Mouse (Mus musculus) liver, embryonic 11.5 days (tissue): Measurements from ENCODE around the gene Zfp467. TPM values are rescaled to one million over a fixed set of nuclear protein-coding genes. Genes with fewer than 3 reads are reported as not detected.

Experiments used
- ATAC-seq: fragments of 200-750 bp; cut with Nextera tagmentation; replicated peaks from 2 replicates; pipeline ENCODE4 v1.8.0; 2017; ENCODE audit warnings: moderate number of reproducible peaks, mild to moderate bottlenecking, moderate TSS enrichment, moderate library complexity; ENCODE audit not compliant: low FRiP score
- DNase-seq: peaks from one replicate; pipeline ENCODE4 v3.0.0-alpha.2; 2017; ENCODE audit warnings: low spot score
- H3K27ac ChIP-seq: fragments of 300-500 bp; sonication (generic); 2 replicates; pipeline ENCODE4 v1.5.1; 2014; ENCODE audit warnings: mild to moderate bottlenecking, low read depth, low read length, control low read depth
- H3K27me3 ChIP-seq: fragments of 300-500 bp; sonication (generic); replicated peaks from 2 replicates; pipeline ENCODE4 v1.6.1; 2014; ENCODE audit warnings: low read length, mixed read lengths; ENCODE audit not compliant: control insufficient read depth, insufficient read depth
- H3K36me3 ChIP-seq: fragments of 300-500 bp; sonication (generic); 2 replicates; pipeline ENCODE4 v1.6.1; 2014; ENCODE audit warnings: mild to moderate bottlenecking, low read length, moderate library complexity, mixed read lengths; ENCODE audit not compliant: control insufficient read depth, insufficient read depth
- H3K4me1 ChIP-seq: fragments of 300-500 bp; sonication (generic); replicated peaks from 2 replicates; pipeline ENCODE4 v1.6.1; 2014; ENCODE audit warnings: low read length, mixed read lengths; ENCODE audit not compliant: control insufficient read depth, insufficient read depth
- H3K4me2 ChIP-seq: fragments of 300-500 bp; sonication (generic); 2 replicates; pipeline ENCODE4 v1.6.1; 2014; ENCODE audit warnings: mild to moderate bottlenecking, control low read depth, moderate library complexity
- H3K4me3 ChIP-seq: fragments of 300-500 bp; sonication (generic); 2 replicates; pipeline ENCODE4 v1.5.1; 2014; ENCODE audit warnings: low read depth, low read length, control low read depth
- H3K9ac ChIP-seq: fragments of 300-500 bp; sonication (generic); 2 replicates; pipeline ENCODE4 v1.6.1; 2014; ENCODE audit warnings: low read depth, low read length, control low read depth
- H3K9me3 ChIP-seq: fragments of 300-500 bp; sonication (generic); 2 replicates; pipeline ENCODE4 v1.6.1; 2016; ENCODE audit warnings: low read length, inconsistent platforms, mixed read lengths; ENCODE audit not compliant: control insufficient read depth
- WGBS: fragments of 180-500 bp; shearing (Covaris S2); extraction: QIAGEN DNeasy Blood & Tissue Kit; methylation state at CpG from one replicate; pipeline ENCODE4 v1.1.7; 2014; 5-methylcytosine and 5-hydroxymethylcytosine counted together
- polyA plus RNA-seq: library from polyadenylated mRNA; unstranded; fragments of >200 nt; fragmentation: Nextera tagmentation; extraction: Ambion mirVana; gene quantifications from 2 replicates; pipeline ENCODE4 v1.2.1, GENCODE M21; 2014

Zfp467 gene
- polyA plus RNA-seq, 1 experiment from 2014 or later, result 6.9 TPM

DNA sequence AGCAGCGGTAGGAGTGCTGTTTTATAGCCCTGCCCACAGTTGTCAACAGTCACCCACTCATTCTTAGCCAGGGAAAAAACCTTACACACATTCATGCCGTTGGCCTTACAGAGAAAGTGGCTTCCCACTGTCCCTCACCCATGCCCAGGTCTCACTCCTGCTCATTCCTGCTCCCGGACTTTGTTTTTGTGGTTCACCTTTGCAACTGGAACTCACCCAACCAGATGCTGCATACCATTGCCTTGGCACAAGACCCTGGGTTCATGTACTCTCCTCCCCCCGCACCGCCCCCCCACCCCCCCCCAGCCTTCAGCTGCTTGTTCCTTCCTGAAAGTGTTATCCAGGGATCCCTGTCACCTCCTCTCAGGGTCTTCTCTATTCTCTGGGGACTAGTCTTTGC lies 10.5 kb downstream of the Zfp467 start:
- H3K4me2 ChIP-seq, result no peak overlapping the region
- no peak overlapping the region for H3K27ac ChIP-seq
- peaks cover 22% of the 10 kb centered on the region for H3K27me3 ChIP-seq
- no peaks in the 10 kb centered on the region for H3K4me1 ChIP-seq
- 49% methylated on average over 5 of the region's 5 CpGs for WGBS
- H3K36me3 ChIP-seq, result peaks cover 4% of the 10 kb centered on the region; the same call in 1 of the 2 replicates
- H3K9me3 ChIP-seq, result no peaks in the 10 kb centered on the region
- no peak overlapping the region for H3K4me3 ChIP-seq
- ATAC-seq, result no peak
- DNase-seq, result no peak
- no peak overlapping the region for H3K9ac ChIP-seq

DNA sequence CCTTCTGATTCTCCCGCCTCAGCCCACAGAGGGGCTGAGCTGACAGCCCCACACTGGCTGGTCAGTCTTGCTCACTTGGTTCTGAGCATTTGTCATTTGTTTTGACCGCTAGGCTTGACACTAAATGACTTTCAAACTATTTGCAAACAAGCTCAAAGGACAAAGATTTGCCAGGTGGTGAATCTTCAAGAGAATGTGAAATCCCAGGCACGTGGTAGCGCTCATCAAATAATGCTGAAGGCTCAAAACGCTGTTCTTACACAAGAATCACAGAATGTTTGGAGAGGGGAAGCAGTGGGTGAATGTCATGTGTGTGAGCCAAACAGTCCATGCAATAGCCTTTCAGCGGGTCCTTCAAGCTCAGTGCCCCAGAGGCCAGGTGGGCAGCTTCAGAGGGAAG lies 11.0 kb downstream of the Zfp467 start:
- no peak overlapping the region for H3K27ac ChIP-seq
- no peak overlapping the region for H3K4me2 ChIP-seq
- ATAC-seq, result no peak
- H3K9me3 ChIP-seq, result no peaks in the 10 kb centered on the region
- H3K27me3 ChIP-seq, result peaks cover 21% of the 10 kb centered on the region
- 61% methylated on average over 6 of the region's 6 CpGs for WGBS
- H3K36me3 ChIP-seq, result peaks cover 4% of the 10 kb centered on the region; the same call in 1 of the 2 replicates
- H3K4me3 ChIP-seq, result no peak overlapping the region
- DNase-seq, result no peak
- H3K9ac ChIP-seq, result no peak overlapping the region
- no peaks in the 10 kb centered on the region for H3K4me1 ChIP-seq

DNA sequence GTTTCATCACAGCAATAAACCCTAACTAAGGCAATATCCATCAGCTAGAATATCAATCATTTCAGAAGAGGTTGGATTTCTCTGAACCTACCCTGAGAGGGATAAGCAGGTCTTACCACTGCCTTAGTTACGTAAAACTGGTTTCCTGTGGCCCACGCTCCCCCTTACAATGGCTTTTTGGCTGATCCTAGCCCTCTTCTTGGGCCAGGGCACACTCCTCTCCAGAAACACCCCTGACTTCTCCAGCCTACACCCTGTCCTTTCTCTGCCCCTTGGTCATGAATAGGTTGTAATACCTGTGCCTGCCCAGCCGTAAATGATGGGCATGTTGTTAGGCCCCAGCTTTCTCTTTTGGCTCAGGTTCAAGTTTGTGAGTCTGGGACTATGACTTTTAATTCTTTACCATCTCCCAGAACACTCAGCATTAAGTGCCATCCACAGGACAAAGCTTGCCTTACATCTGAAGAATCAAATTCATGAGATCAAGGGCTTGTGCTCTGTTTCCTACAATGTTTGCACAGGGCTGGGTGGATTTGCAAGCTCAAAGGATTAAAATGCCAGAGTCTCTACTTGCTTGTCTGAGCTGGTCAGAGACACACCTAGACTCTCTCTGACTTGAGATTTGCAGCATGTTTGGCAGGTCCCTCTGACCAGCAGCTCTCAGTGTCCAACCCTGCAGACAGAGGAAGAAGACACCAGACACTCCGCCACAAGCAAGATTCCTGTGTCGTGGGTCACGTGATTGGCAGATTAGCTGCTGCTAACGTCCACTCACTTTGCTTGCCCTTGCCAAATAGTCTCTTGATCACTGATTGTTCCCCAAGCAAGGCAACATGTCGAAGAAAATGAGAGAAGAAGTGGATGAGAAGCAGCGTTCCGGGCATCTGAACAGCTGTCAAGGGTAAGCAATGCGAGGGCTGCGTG lies 12.5 kb downstream of the Zfp467 start:
- Histone ChIP-seq H3K4me2 (no peak overlapping the region), H3K4me1 (no peaks in the 10 kb centered on the region), H3K36me3 (peaks cover 4% of the 10 kb centered on the region; the same call in 1 of the 2 replicates), H3K27me3 (peaks cover 6% of the 10 kb centered on the region), H3K4me3 (no peak overlapping the region), H3K27ac (no peak overlapping the region), H3K9ac (no peak overlapping the region), H3K9me3 (no peaks in the 10 kb centered on the region)
- DNase-seq (no peak), ATAC-seq (no peak)
- WGBS, result 49% methylated on average over 12 of the region's 12 CpGs

DNA sequence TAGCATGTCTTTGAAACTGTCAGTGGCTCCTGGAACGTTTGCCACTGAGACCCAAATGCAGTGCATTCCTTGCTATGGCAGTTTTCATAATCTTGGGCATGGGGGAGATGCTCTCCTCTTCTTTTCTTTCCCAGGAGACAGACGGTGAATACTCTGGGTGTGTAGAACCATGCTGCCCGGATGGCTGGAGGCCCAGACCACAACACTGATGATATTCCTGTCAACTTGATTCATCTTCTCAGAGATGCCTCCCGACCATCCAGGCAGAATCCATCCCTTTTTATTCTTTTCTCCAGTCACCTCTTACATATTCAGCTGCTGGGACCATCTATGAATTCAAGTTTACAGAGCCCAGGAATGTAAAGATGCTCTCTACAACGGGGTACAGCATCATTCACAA lies 14.9 kb downstream of the Zfp467 start:
- no peak overlapping the region for H3K4me2 ChIP-seq
- H3K36me3 ChIP-seq, result no peaks in the 10 kb centered on the region
- 65% methylated on average over 5 of the region's 5 CpGs for WGBS
- no peak overlapping the region for H3K9ac ChIP-seq
- no peak for ATAC-seq
- DNase-seq, result no peak
- H3K27me3 ChIP-seq, result no peaks in the 10 kb centered on the region
- no peak overlapping the region for H3K27ac ChIP-seq
- H3K4me3 ChIP-seq, result no peak overlapping the region
- H3K9me3 ChIP-seq, result no peaks in the 10 kb centered on the region
- H3K4me1 ChIP-seq, result no peaks in the 10 kb centered on the region

DNA sequence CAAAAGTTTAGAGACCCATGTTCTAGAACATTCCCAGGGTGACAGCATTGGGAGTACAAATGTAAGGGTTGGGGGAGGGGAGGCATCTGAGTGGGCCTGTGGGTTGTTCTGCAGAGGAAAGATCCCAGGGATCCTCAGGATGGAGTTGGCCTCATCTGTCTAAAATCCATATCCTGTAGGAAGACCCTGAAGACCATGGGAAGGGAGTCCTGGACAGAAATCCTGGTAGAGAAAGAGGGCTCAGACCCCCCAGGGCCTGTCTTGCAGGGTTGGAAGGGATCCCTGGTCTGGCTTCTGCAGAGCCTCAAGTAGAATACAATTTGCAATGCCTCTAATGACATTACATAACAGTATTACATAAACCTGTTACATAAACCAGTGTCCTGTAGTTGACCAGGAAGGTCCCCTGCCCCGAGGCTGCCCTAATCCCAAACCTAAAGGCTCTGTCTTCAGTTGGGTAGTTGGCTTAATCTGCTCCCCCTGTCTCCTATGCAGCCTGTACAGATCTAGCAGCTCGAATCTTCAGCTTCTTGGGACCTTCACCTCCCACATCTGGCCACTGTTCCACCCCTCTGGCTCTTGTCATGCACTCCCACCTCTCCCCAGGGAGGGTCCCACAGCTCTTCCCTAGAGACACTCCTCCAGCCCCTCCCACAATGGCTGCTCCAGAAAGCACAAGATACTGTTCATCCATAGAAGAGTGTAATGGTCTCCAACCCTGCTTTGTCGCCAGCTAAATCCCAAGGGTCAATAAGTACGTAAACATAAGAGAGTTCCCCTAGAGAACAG lies 16.7 kb downstream of the Zfp467 start:
- H3K27me3 ChIP-seq, result no peaks in the 10 kb centered on the region
- DNase-seq (no peak), ATAC-seq (no peak)
- no peak overlapping the region for H3K4me2 ChIP-seq
- no peaks in the 10 kb centered on the region for H3K9me3 ChIP-seq
- H3K4me1 ChIP-seq, result no peaks in the 10 kb centered on the region
- H3K36me3 ChIP-seq, result no peaks in the 10 kb centered on the region
- H3K27ac ChIP-seq, result no peak overlapping the region
- H3K9ac ChIP-seq, result no peak overlapping the region
- H3K4me3 ChIP-seq, result no peak overlapping the region
- WGBS, result 61% methylated on average over 4 of the region's 4 CpGs

DNA sequence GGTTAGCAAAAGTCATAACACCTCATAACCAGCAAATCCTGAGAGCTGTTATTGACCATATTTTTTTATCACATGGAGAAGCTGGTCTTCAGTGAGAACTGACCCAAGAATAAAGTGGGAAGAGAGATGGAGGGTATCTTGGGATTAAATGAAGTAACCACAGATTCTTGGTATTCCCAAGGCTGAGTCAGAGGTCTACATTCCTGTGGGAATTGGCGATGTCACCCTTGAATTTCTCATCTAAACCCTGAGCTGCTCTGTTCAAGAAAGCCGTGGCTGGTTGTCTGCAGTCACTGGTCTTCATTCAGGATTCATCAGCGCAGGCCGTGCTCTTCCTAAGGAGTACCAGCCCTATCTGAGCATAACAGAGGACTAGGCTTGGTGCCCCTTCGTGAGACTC lies 18.7 kb downstream of the Zfp467 start:
- no peak for ATAC-seq
- WGBS, result 70% methylated on average over 5 of the region's 5 CpGs
- H3K9ac ChIP-seq, result no peak overlapping the region
- no peaks in the 10 kb centered on the region for H3K4me1 ChIP-seq
- no peaks in the 10 kb centered on the region for H3K36me3 ChIP-seq
- H3K4me2 ChIP-seq, result no peak overlapping the region
- H3K27me3 ChIP-seq, result no peaks in the 10 kb centered on the region
- H3K27ac ChIP-seq, result no peak overlapping the region
- no peak for DNase-seq
- H3K4me3 ChIP-seq, result no peak overlapping the region
- no peaks in the 10 kb centered on the region for H3K9me3 ChIP-seq

DNA sequence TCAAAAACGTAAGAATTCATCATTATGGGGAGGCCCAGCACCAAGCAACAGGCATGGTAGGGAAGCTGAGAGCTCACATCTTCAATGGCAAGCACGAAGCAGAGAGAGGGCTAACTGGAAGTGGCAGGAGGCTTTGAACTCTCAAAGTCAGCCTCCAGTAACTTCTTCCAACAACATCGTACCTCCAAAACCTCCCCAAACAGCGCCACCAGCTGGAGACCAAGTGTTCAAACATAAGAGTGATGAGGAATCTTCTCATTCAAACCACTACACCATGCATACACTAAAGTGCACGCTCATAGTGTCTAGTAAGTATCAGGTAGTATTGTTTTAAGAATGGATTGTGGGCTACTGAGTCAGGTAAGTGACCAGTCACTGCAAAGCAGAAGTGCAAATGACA lies 21.6 kb downstream of the Zfp467 start:
- ATAC-seq (no peak), DNase-seq (no peak)
- Histone ChIP-seq H3K4me2 (no peak overlapping the region), H3K4me3 (no peak overlapping the region), H3K36me3 (no peaks in the 10 kb centered on the region), H3K27me3 (no peaks in the 10 kb centered on the region), H3K9ac (no peak overlapping the region), H3K4me1 (no peaks in the 10 kb centered on the region), H3K9me3 (no peaks in the 10 kb centered on the region), H3K27ac (no peak overlapping the region)
- WGBS, result 67% methylated on average over 5 of the region's 5 CpGs

DNA sequence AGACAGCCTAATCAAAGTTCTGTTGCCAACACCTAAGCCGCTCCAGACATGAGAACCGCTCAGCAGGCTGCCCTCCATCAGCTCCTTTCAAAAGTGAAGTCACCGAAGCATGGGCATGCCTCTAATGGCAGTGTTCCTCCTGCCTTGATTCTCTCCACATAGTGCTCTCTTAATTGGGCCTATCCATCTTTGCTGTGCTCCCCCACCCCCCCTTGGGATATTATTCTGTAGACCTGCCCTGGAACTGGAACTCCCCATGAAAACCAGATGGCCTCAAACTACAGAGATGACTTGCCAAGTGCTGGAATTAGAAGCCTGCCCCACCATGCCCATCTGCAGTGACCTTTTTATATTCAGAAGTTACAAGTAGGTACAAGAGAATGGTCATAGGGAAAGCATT lies 22.3 kb downstream of the Zfp467 start:
- ATAC-seq (no peak), DNase-seq (no peak)
- Histone ChIP-seq H3K27ac (no peak overlapping the region), H3K9me3 (no peaks in the 10 kb centered on the region), H3K36me3 (no peaks in the 10 kb centered on the region), H3K27me3 (no peaks in the 10 kb centered on the region), H3K4me2 (no peak overlapping the region), H3K4me1 (no peaks in the 10 kb centered on the region), H3K4me3 (no peak overlapping the region), H3K9ac (no peak overlapping the region)
- WGBS, result 76% methylated on average over 3 of the region's 3 CpGs
